Mouse (Mus musculus): ENCODE data around the gene Trip12. TPM values are rescaled to one million over a fixed set of nuclear protein-coding genes. Genes with fewer than 3 reads are reported as not detected.

Gene Trip12
- polyA plus RNA-seq, 1 experiment from 2014 or later, result 105 TPM

- no peaks in the 10 kb centered on the region for H3K36me3 ChIP-seq (ENCODE audit: control insufficient read depth, insufficient read depth, low read length)
- H3K27ac ChIP-seq (ENCODE audit: low read depth, low read length), result peak overlapping the region; percentile 86
- H3K4me3 ChIP-seq (ENCODE audit: low read depth, low read length), result peak overlapping the region; percentile 85
- 9% methylated on average over 26 of the region's 26 CpGs for WGBS
- ATAC-seq (ENCODE audit: low FRiP score) (peak; percentile 64), DNase-seq (ENCODE audit: low spot score) (peak; percentile 61)
- H3K9ac ChIP-seq (ENCODE audit: low read depth, low read length), result peak overlapping the region; percentile 84
- no peaks in the 10 kb centered on the region for H3K9me3 ChIP-seq (ENCODE audit: control insufficient read depth, low read length)
- H3K27me3 ChIP-seq (ENCODE audit: control insufficient read depth, insufficient read depth, low read length), result no peaks in the 10 kb centered on the region
- no peaks in the 10 kb centered on the region for H3K4me1 ChIP-seq (replicated peaks; ENCODE audit: control insufficient read depth, insufficient read depth, low read length)
- peak overlapping the region; percentile 93 for H3K4me2 ChIP-seq (replicated peaks; ENCODE audit: low read depth, low read length)
These were observed 145.4 kb downstream of the Trip12 start for GRCm38 (mm10) chr1:84694688-84695474.

- WGBS, result 69% methylated on average over 4 of the region's 4 CpGs
- H3K36me3 ChIP-seq (ENCODE audit: control insufficient read depth, insufficient read depth, low read length), result no peaks in the 10 kb centered on the region
- H3K9me3 ChIP-seq (ENCODE audit: control insufficient read depth, low read length), result no peaks in the 10 kb centered on the region
- no peak overlapping the region for H3K9ac ChIP-seq (ENCODE audit: low read depth, low read length)
- no peaks in the 10 kb centered on the region for H3K4me1 ChIP-seq (replicated peaks; ENCODE audit: control insufficient read depth, insufficient read depth, low read length)
- ATAC-seq (ENCODE audit: low FRiP score) (no peak), DNase-seq (ENCODE audit: low spot score) (no peak)
- no peak overlapping the region for H3K4me2 ChIP-seq (replicated peaks; ENCODE audit: low read depth, low read length)
- no peaks in the 10 kb centered on the region for H3K27me3 ChIP-seq (ENCODE audit: control insufficient read depth, insufficient read depth, low read length)
- no peak overlapping the region for H3K27ac ChIP-seq (ENCODE audit: low read depth, low read length)
- no peak overlapping the region for H3K4me3 ChIP-seq (ENCODE audit: low read depth, low read length)
These were observed 162.4 kb downstream of the Trip12 start for GRCm38 (mm10) chr1:84677910-84678309.

Other genes with a start within 250 kb of the Trip12 start
- 44.7 and 48.7 TPM in 2 replicates for gene Dner, start 144.3 kb downstream of the Trip12 start, polyA plus RNA-seq (2014; fragmentation: Nextera tagmentation; extraction: Ambion mirVana)
- 12.0 and 13.0 TPM in 2 replicates for gene Fbxo36, start 675 bp downstream of the Trip12 start, polyA plus RNA-seq (2014; fragmentation: Nextera tagmentation; extraction: Ambion mirVana)
- gene Slc16a14, start 94.6 kb upstream of the Trip12 start, polyA plus RNA-seq (2014; fragmentation: Nextera tagmentation; extraction: Ambion mirVana), result 1.8 and 2.9 TPM in 2 replicates